Mouse (Mus musculus) erythroblast, adult 5-6 weeks (primary cell): Measurements from ENCODE around the gene Hoxc11. TPM values are rescaled to one million over a fixed set of nuclear protein-coding genes. Genes with fewer than 3 reads are reported as not detected.

ENCODE experiments used
- ATAC-seq: replicated peaks from 2 replicates; pipeline ENCODE4 v1.8.0; 2016; ENCODE audit warnings: moderate number of reproducible peaks, mild to moderate bottlenecking, moderate TSS enrichment, inconsistent platforms; ENCODE audit not compliant: poor library complexity, low FRiP score, severe bottlenecking
- total RNA-seq, 2 experiments: library from RNA; stranded (forward) in 1 of 2; stranded (reverse) in 1 of 2; fragments of 150-400 nt in 1 of 2; fragments of 200-764, 138-1000 nt in 1 of 2; gene quantifications; 2 replicates each; pipeline versions ENCODE4 v1.2.3 to v1.2.4; 2015 to 2017; ENCODE audit warnings: low replicate concordance in 2 of 2

The Hoxc11 gene
- total RNA-seq, 2 experiments from 2014 or later, result not detected

- ATAC-seq, result no peak
Measured at GRCm38 (mm10) chr15:102999183-102999831, 45.1 kb downstream of the Hoxc11 start.

- ATAC-seq, result no peak
Measured at GRCm38 (mm10) chr15:102999955-103000354, 45.7 kb downstream of the Hoxc11 start.

- no peak for ATAC-seq
Measured at GRCm38 (mm10) chr15:103000501-103000901, 46.3 kb downstream of the Hoxc11 start.

GRCm38 (mm10) chr15:103001370-103001769 is 47.1 kb downstream of the Hoxc11 start:
- no peak for ATAC-seq

GRCm38 (mm10) chr15:103002156-103002555 is 47.9 kb downstream of the Hoxc11 start:
- no peak for ATAC-seq

GRCm38 (mm10) chr15:103002821-103003448 is 48.7 kb downstream of the Hoxc11 start:
- ATAC-seq, result no peak

GRCm38 (mm10) chr15:103005308-103005707 is 51.1 kb downstream of the Hoxc11 start:
- no peak for ATAC-seq

GRCm38 (mm10) chr15:103005797-103006196 is 51.6 kb downstream of the Hoxc11 start:
- ATAC-seq, result no peak

- no peak for ATAC-seq
Measured at GRCm38 (mm10) chr15:103006326-103006725, 52.1 kb downstream of the Hoxc11 start.

Other genes starting within 250 kb of the Hoxc11 start
- 122 and 194 TPM in 2 replicates for gene Calcoco1, start 232.2 kb upstream of the Hoxc11 start, total RNA-seq (2015; ENCODE audit: low replicate concordance)
- 216 and 452 TPM in 2 replicates for gene Calcoco1, start 232.2 kb upstream of the Hoxc11 start, total RNA-seq (2017; ENCODE audit: low replicate concordance)
- not detected in 2 replicates for gene Hoxc13, start 33.3 kb upstream of the Hoxc11 start, total RNA-seq (2015; ENCODE audit: low replicate concordance)
- not detected in 2 replicates for gene Hoxc13, start 33.3 kb upstream of the Hoxc11 start, total RNA-seq (2017; ENCODE audit: low replicate concordance)
- not detected in 2 replicates for gene Hoxc12, start 17.7 kb upstream of the Hoxc11 start, total RNA-seq (2015; ENCODE audit: low replicate concordance)
- not detected in 2 replicates for gene Hoxc12, start 17.7 kb upstream of the Hoxc11 start, total RNA-seq (2017; ENCODE audit: low replicate concordance)
- gene Hoxc10, start 12.4 kb downstream of the Hoxc11 start, total RNA-seq (2015; ENCODE audit: low replicate concordance), result not detected in 2 replicates
- not detected in 2 replicates for gene Hoxc10, start 12.4 kb downstream of the Hoxc11 start, total RNA-seq (2017; ENCODE audit: low replicate concordance)
- not detected in 2 replicates for gene Hoxc5, start 13.0 kb downstream of the Hoxc11 start, total RNA-seq (2015; ENCODE audit: low replicate concordance)
- gene Hoxc5, start 13.0 kb downstream of the Hoxc11 start, total RNA-seq (2017; ENCODE audit: low replicate concordance), result not detected in 2 replicates
- not detected in 2 replicates for gene Hoxc9, start 22.0 kb downstream of the Hoxc11 start, total RNA-seq (2015; ENCODE audit: low replicate concordance)
- not detected in 2 replicates for gene Hoxc9, start 22.0 kb downstream of the Hoxc11 start, total RNA-seq (2017; ENCODE audit: low replicate concordance)
- not detected in 2 replicates for gene Hoxc8, start 36.2 kb downstream of the Hoxc11 start, total RNA-seq (2015; ENCODE audit: low replicate concordance)
- gene Hoxc8, start 36.2 kb downstream of the Hoxc11 start, total RNA-seq (2017; ENCODE audit: low replicate concordance), result not detected in 2 replicates
- gene Hoxc6, start 43.8 kb downstream of the Hoxc11 start, total RNA-seq (2015; ENCODE audit: low replicate concordance), result not detected in 2 replicates
- not detected in 2 replicates for gene Hoxc6, start 43.8 kb downstream of the Hoxc11 start, total RNA-seq (2017; ENCODE audit: low replicate concordance)
- not detected in 2 replicates for gene Hoxc4, start 64.5 kb downstream of the Hoxc11 start, total RNA-seq (2015; ENCODE audit: low replicate concordance)
- gene Hoxc4, start 64.5 kb downstream of the Hoxc11 start, total RNA-seq (2017; ENCODE audit: low replicate concordance), result not detected in 2 replicates
- gene Smug1, start 212.7 kb downstream of the Hoxc11 start, total RNA-seq (2015; ENCODE audit: low replicate concordance), result 1.5 TPM in 1 of 2 replicates, not detected in the other
- 0.70 and 1.0 TPM in 2 replicates for gene Smug1, start 212.7 kb downstream of the Hoxc11 start, total RNA-seq (2017; ENCODE audit: low replicate concordance)